Mouse (Mus musculus): Measurements from ENCODE around the gene Fat3.

DNA sequence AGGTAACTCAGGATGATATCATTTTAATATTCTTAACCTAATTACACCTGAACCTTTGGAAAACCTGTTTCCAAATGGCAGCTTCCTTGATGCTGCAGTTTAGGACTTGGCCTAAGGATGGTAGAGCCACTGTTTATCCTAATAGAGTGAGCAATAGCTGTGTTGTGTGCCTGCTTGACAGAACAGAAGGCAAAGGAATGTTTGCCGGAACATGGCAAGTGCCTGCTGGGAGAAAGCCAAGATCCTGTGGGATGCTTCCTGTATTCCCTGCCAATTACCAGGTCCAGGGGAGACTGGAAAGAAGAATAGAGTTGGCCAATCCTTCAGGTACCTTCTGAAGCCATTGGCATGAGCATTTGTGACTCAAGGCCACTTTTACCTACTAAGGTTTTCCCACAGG, 300.1 kb downstream of the Fat3 start:
- TF ChIP-seq POLR2A (IDR thresholded peaks at IDR 0.05; ENCODE audit: control insufficient read depth, extremely low read depth, insufficient read depth, low read length, poor library complexity) (no peak), CTCF (IDR thresholded peaks at IDR 0.05; ENCODE audit: borderline replicate concordance, control insufficient read depth, extremely low read depth, insufficient read depth, low read length, poor library complexity) (no peak)

Measured in thymus, adult 2 months (tissue).